Mouse (Mus musculus): ENCODE results near the gene Srcin1. TPM values are rescaled to one million over a fixed set of nuclear protein-coding genes. Genes with fewer than 3 reads are reported as not detected.

Gene Srcin1
- total and polyA plus RNA-seq, 2 experiments from 2014 or later, result not detected

DNA sequence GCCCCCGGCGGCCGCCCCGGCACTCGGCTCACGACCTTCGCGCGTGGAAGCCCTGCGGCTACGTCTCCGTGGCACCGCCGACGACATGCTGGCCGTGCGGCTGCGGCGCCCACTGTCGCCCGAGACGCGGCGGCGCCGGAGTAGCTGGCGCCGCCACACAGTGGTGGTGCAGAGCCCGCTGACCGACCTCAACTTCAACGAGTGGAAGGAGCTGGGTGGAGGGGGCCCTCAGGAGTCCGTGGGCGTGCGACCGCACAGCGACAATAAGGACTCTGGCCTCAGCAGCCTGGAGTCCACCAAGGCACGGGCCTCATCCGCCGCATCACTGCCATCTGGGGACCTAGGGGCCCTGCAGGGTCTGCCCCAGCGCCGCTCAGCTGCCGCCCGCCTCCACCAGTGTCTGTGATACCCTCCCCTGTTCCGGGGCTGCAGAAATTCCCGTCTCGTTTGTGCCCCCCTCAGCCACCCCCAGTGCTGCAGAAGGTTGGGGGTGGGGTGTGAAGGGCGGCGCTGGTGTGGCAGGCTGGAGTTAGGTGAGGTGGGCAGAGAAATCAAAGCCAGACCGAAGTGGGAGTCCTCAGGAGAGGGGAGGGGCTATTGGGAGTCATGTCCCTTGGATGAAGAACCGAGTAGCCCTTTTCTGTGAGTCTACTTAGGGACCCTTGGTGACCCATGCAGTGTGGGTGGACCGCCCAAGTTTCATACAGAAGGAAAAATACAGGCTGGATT lies 75.1 kb downstream of the Srcin1 start:
- Histone ChIP-seq H3K9me3 (replicated peaks; ENCODE audit: control insufficient read depth, low read length) (no peaks in the 10 kb centered on the region), H3K9ac (replicated peaks; ENCODE audit: low read depth, low read length) (no peak overlapping the region), H3K4me3 (ENCODE audit: low read depth, low read length) (no peak overlapping the region), H3K4me2 (ENCODE audit: low read depth, low read length) (no peak overlapping the region), H3K36me3 (replicated peaks; ENCODE audit: control insufficient read depth, insufficient read depth, low read length) (peaks cover 56% of the 10 kb centered on the region), H3K4me1 (ENCODE audit: control insufficient read depth, insufficient read depth) (no peaks in the 10 kb centered on the region), H3K27me3 (ENCODE audit: control insufficient read depth, insufficient read depth, low read length) (no peaks in the 10 kb centered on the region), H3K27ac (ENCODE audit: low read depth) (no peak overlapping the region)
- DNase-seq (ENCODE audit: low spot score), result no peak
- no peak for TF ChIP-seq EP300 (IDR thresholded peaks at IDR 0.05; ENCODE audit: low read depth)
- TF ChIP-seq CTCF (IDR thresholded peaks at IDR 0.05; ENCODE audit: low read depth), result no peak
- ATAC-seq (ENCODE audit: insufficient read depth, low read depth), result no peak
- WGBS, result 66% methylated on average over 51 of the region's 51 CpGs

DNA sequence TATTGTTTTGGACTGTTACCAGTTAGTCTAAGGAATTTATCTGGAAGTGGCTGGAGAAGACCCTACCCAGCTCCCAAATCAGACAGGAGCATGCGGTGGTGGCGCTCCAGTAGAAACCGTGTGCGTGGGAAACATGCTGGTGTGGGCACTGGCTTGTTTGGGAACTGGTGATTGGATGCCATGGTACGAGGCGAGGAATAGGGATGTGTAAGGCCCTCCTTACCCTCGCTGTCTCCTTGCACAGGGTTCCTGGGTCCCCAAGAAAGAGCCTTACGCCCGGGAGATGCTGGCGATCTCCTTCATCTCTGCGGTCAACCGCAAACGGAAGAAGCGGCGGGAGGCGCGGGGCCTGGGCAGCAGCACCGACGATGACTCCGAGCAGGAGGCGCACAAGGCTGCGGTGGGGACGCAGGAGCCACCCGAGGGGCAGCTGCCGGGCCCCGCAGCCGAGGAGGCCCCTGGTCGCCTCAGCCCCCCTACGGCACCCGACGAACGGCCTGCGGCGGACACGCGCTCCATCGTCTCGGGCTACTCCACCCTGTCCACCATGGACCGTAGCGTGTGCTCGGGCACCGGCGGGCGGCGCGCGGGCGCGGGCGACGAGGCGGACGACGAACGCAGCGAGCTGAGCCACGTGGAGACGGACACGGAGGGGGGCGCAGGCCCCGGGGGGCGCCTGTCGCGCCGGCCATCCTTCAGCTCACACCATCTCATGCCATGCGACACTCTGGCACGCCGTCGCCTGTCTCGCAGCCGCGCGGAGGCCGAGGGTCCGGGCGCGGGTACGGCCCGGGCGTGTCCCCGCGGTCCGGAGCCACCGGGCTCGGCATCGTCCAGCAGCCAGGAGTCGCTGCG lies 75.9 kb downstream of the Srcin1 start, which contains the start of gene 4933428G20Rik:
Gene 4933428G20Rik (minus strand): TSS at position 476 of the 855 bp plus-strand sequence.
- Histone ChIP-seq H3K27me3 (ENCODE audit: control insufficient read depth, insufficient read depth, low read length) (no peaks in the 10 kb centered on the region), H3K4me2 (ENCODE audit: low read depth, low read length) (no peak within 1 kb of the TSS), H3K9ac (replicated peaks; ENCODE audit: low read depth, low read length) (no peak within 1 kb of the TSS), H3K4me1 (ENCODE audit: control insufficient read depth, insufficient read depth) (no peaks in the 10 kb centered on the region), H3K9me3 (replicated peaks; ENCODE audit: control insufficient read depth, low read length) (no peaks in the 10 kb centered on the region), H3K4me3 (ENCODE audit: low read depth, low read length) (no peak within 1 kb of the TSS), H3K36me3 (replicated peaks; ENCODE audit: control insufficient read depth, insufficient read depth, low read length) (peaks cover 64% of the 10 kb centered on the region), H3K27ac (ENCODE audit: low read depth) (no peak within 1 kb of the TSS)
- no peak for ATAC-seq (ENCODE audit: insufficient read depth, low read depth)
- no peak for TF ChIP-seq CTCF (IDR thresholded peaks at IDR 0.05; ENCODE audit: low read depth)
- no peak for TF ChIP-seq EP300 (IDR thresholded peaks at IDR 0.05; ENCODE audit: low read depth)
- 53% methylated on average over 68 of the region's 88 CpGs for WGBS
- no peak for DNase-seq (ENCODE audit: low spot score)

DNA sequence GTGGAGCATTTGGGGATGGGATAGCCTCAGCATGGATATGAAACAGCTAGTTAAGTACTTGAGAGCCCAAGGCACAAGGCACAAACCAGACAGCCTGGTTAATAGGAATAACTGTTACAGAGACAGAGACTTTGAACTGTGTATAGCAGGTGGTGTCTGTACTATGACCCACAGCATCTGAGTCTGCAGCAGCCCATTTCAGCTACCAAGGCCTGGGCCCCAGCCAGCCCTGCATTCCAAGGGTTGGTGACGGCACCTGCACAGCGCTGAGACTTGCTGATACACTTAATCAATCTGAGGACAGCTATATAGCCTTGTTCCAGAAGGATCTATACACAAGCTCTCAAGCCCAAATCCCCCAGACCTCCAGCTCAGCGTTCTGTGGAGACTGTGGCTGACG lies 78.4 kb downstream of the Srcin1 start:
- H3K4me3 ChIP-seq (ENCODE audit: low read depth, low read length), result no peak overlapping the region
- H3K4me2 ChIP-seq (ENCODE audit: low read depth, low read length), result no peak overlapping the region
- H3K36me3 ChIP-seq (replicated peaks; ENCODE audit: control insufficient read depth, insufficient read depth, low read length), result peaks cover 88% of the 10 kb centered on the region
- H3K27ac ChIP-seq (ENCODE audit: low read depth), result no peak overlapping the region
- no peaks in the 10 kb centered on the region for H3K4me1 ChIP-seq (ENCODE audit: control insufficient read depth, insufficient read depth)
- no peak for DNase-seq (ENCODE audit: low spot score)
- H3K9me3 ChIP-seq (replicated peaks; ENCODE audit: control insufficient read depth, low read length), result no peaks in the 10 kb centered on the region; the same call in 1 of the 2 replicates
- 93% methylated on average over 4 of the region's 4 CpGs for WGBS
- H3K9ac ChIP-seq (replicated peaks; ENCODE audit: low read depth, low read length), result no peak overlapping the region
- H3K27me3 ChIP-seq (ENCODE audit: control insufficient read depth, insufficient read depth, low read length), result no peaks in the 10 kb centered on the region
- no peak for ATAC-seq (ENCODE audit: insufficient read depth, low read depth)
- TF ChIP-seq EP300 (IDR thresholded peaks at IDR 0.05; ENCODE audit: low read depth) (no peak), CTCF (IDR thresholded peaks at IDR 0.05; ENCODE audit: low read depth) (no peak)

DNA sequence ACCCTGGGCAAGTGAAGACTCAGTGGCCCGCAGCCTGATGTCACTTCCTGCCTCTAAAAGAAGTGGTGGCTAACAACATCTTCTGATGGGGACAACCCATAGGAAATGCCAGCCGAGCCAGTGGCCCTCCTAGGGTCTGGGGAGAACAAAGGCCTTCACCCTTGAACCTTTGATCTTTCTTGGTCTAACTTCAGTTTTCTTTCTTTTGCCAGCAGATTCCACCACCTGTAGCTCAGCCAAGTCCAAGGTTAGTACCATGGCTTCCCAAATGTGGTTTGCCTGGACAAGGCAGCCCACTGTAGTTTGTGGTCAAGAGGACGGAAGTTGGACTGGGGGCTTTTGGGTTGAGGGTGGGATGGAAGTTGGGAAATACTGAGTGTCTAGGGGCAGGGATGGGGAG lies 83.2 kb downstream of the Srcin1 start:
- H3K4me1 ChIP-seq (ENCODE audit: control insufficient read depth, insufficient read depth), result no peaks in the 10 kb centered on the region
- H3K9ac ChIP-seq (replicated peaks; ENCODE audit: low read depth, low read length), result no peak overlapping the region
- no peaks in the 10 kb centered on the region for H3K27me3 ChIP-seq (ENCODE audit: control insufficient read depth, insufficient read depth, low read length)
- H3K27ac ChIP-seq (ENCODE audit: low read depth), result no peak overlapping the region
- H3K4me2 ChIP-seq (ENCODE audit: low read depth, low read length), result no peak overlapping the region
- 92% methylated on average over 3 of the region's 3 CpGs for WGBS
- no peaks in the 10 kb centered on the region; the same call in 1 of the 2 replicates for H3K9me3 ChIP-seq (replicated peaks; ENCODE audit: control insufficient read depth, low read length)
- ATAC-seq (ENCODE audit: insufficient read depth, low read depth) (no peak), DNase-seq (ENCODE audit: low spot score) (no peak)
- no peak overlapping the region for H3K4me3 ChIP-seq (ENCODE audit: low read depth, low read length)
- no peak for TF ChIP-seq CTCF (IDR thresholded peaks at IDR 0.05; ENCODE audit: low read depth)
- no peak for TF ChIP-seq EP300 (IDR thresholded peaks at IDR 0.05; ENCODE audit: low read depth)
- peaks cover 79% of the 10 kb centered on the region for H3K36me3 ChIP-seq (replicated peaks; ENCODE audit: control insufficient read depth, insufficient read depth, low read length)

DNA sequence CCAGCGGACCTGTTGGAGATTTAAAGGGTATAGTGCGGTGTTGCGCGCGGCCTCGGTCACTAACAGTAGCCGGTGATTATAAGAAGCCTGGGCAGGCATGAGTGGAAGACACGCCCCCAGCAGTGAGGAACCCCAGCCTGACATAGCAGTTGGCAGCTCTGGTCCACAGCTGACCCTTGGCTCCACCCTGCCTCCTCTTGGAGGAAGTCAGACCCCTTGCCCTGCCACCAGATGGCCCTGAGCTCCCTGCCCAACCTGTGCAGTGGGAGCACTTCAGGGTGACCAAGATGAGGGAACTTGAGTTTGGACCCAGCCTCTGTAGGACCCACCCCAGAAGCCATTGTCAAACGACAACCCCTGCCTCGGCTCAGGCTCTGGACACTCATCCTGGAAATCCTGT lies 84.3 kb downstream of the Srcin1 start:
- WGBS, result 88% methylated on average over 10 of the region's 10 CpGs
- Histone ChIP-seq H3K4me1 (ENCODE audit: control insufficient read depth, insufficient read depth) (no peaks in the 10 kb centered on the region), H3K4me2 (ENCODE audit: low read depth, low read length) (no peak overlapping the region), H3K9ac (replicated peaks; ENCODE audit: low read depth, low read length) (no peak overlapping the region), H3K9me3 (replicated peaks; ENCODE audit: control insufficient read depth, low read length) (no peaks in the 10 kb centered on the region; the same call in 1 of the 2 replicates), H3K27ac (ENCODE audit: low read depth) (no peak overlapping the region), H3K27me3 (ENCODE audit: control insufficient read depth, insufficient read depth, low read length) (no peaks in the 10 kb centered on the region), H3K36me3 (replicated peaks; ENCODE audit: control insufficient read depth, insufficient read depth, low read length) (peaks cover 78% of the 10 kb centered on the region), H3K4me3 (ENCODE audit: low read depth, low read length) (no peak overlapping the region)
- 0 out of 2 replicates have a peak, but pooled peaks have one; percentile 16 for ATAC-seq (ENCODE audit: insufficient read depth, low read depth)
- TF ChIP-seq EP300 (IDR thresholded peaks at IDR 0.05; ENCODE audit: low read depth) (no peak), CTCF (IDR thresholded peaks at IDR 0.05; ENCODE audit: low read depth) (no peak)
- DNase-seq (ENCODE audit: low spot score), result no peak

Measured in heart, postnatal 0 days (tissue).